Mouse (Mus musculus) hindbrain, embryonic 16.5 days (tissue): ENCODE results near the gene Trappc11. TPM values are rescaled to one million over a fixed set of nuclear protein-coding genes. Genes with fewer than 3 reads are reported as not detected.
"Not testable (repeated sequence)": the region's sequence is repeated elsewhere in the genome, so short reads cannot be mapped to it uniquely, and the experiment has no call there.

Experiments
- ATAC-seq: fragments of 200-750 bp; cut with Nextera tagmentation; 2 replicates; pipeline ENCODE4 v1.8.0; 2017; ENCODE audit warnings: moderate TSS enrichment, moderate library complexity
- H3K27ac ChIP-seq: fragments of 300-500 bp; sonication (generic); 2 replicates; pipeline ENCODE4 v1.5.1; 2014; ENCODE audit warnings: low read depth, mild to moderate bottlenecking, control low read depth, low read length, moderate library complexity
- H3K27me3 ChIP-seq: fragments of 300-500 bp; sonication (generic); replicated peaks from 2 replicates; pipeline ENCODE4 v1.6.1; 2014; ENCODE audit warnings: low read length; ENCODE audit not compliant: control insufficient read depth, insufficient read depth
- H3K36me3 ChIP-seq: fragments of 300-500 bp; sonication (generic); 2 replicates; pipeline ENCODE4 v1.6.1; 2014; ENCODE audit warnings: mild to moderate bottlenecking, low read length, moderate library complexity, mixed read lengths; ENCODE audit not compliant: control insufficient read depth, insufficient read depth
- H3K4me1 ChIP-seq: fragments of 300-500 bp; sonication (generic); 2 replicates; pipeline ENCODE4 v1.6.1; 2014; ENCODE audit warnings: low read depth, low read length; ENCODE audit not compliant: control insufficient read depth, insufficient read depth
- H3K4me2 ChIP-seq: fragments of 300-500 bp; sonication (generic); 2 replicates; pipeline ENCODE4 v1.6.1; 2014; ENCODE audit warnings: mild to moderate bottlenecking, low read length, control low read depth, moderate library complexity
- H3K4me3 ChIP-seq: fragments of 300-500 bp; sonication (generic); 2 replicates; pipeline ENCODE4 v1.5.1; 2014; ENCODE audit warnings: mild to moderate bottlenecking, low read length, control low read depth, moderate library complexity
- H3K9ac ChIP-seq: fragments of 300-500 bp; sonication (generic); 2 replicates; pipeline ENCODE4 v1.6.1; 2014; ENCODE audit warnings: low read depth, mild to moderate bottlenecking, control low read depth, low read length, moderate library complexity
- H3K9me3 ChIP-seq: fragments of 300-500 bp; sonication (generic); 2 replicates; pipeline ENCODE4 v1.6.1; 2014; ENCODE audit warnings: mild to moderate bottlenecking, low read length, moderate library complexity; ENCODE audit not compliant: control insufficient read depth
- WGBS: fragments of 180-500 bp; shearing (Covaris S2); extraction: QIAGEN DNeasy Blood & Tissue Kit; methylation state at CpG from one replicate; pipeline ENCODE4 v1.1.7; 2014; 5-methylcytosine and 5-hydroxymethylcytosine counted together
- polyA plus RNA-seq: library from polyadenylated mRNA; unstranded; fragments of >200 nt; fragmentation: Nextera tagmentation; extraction: Ambion mirVana; gene quantifications from 2 replicates; pipeline ENCODE4 v1.2.1, GENCODE M21; 2015

Gene Trappc11
- polyA plus RNA-seq, 1 experiment from 2014 or later, result 39.7 TPM

- Histone ChIP-seq H3K9me3 (peaks cover 4% of the 10 kb centered on the region; the same call in 1 of the 2 replicates), H3K4me1 (no peaks in the 10 kb centered on the region), H3K27ac (no peak overlapping the region), H3K9ac (no peak overlapping the region), H3K27me3 (no peaks in the 10 kb centered on the region), H3K36me3 (no peaks in the 10 kb centered on the region), H3K4me2 (no peak overlapping the region), H3K4me3 (no peak overlapping the region)
- 92% methylated on average over 10 of the region's 10 CpGs for WGBS
- no peak for ATAC-seq
These were observed 74.7 kb downstream of the Trappc11 start for GRCm38 (mm10) chr8:47458591-47458990.

- ATAC-seq, H3K4me1 ChIP-seq, H3K27ac ChIP-seq, H3K27me3 ChIP-seq, H3K36me3 ChIP-seq, H3K9ac ChIP-seq, H3K4me3 ChIP-seq, H3K9me3 ChIP-seq, H3K4me2 ChIP-seq: not testable (repeated sequence)
- 100% methylated on average over 2 of the region's 2 CpGs for WGBS
These were observed 84.1 kb downstream of the Trappc11 start for GRCm38 (mm10) chr8:47449211-47449610.

GRCm38 (mm10) chr8:47446312-47447046, 86.8 kb downstream of the Trappc11 start, which contains the start of gene Stox2:
Stox2 (minus strand) TSS chr8:47446362.
- no peak within 1 kb of the TSS for H3K4me3 ChIP-seq
- no peaks in the 10 kb centered on the region for H3K4me1 ChIP-seq
- WGBS, result 73% methylated on average over 19 of the region's 19 CpGs
- H3K36me3 ChIP-seq, result no peaks in the 10 kb centered on the region
- no peak within 1 kb of the TSS for H3K9ac ChIP-seq
- H3K27me3 ChIP-seq, result no peaks in the 10 kb centered on the region
- H3K4me2 ChIP-seq, result no peak within 1 kb of the TSS
- no peak within 1 kb of the TSS for H3K27ac ChIP-seq
- peaks cover 6% of the 10 kb centered on the region for H3K9me3 ChIP-seq
- ATAC-seq, result no peak

Other genes with a start within 250 kb of the Trappc11 start
- gene Stox2, start 87.1 kb downstream of the Trappc11 start, polyA plus RNA-seq, result 28.5 and 30.3 TPM in 2 replicates
- 25.9 and 31.6 TPM in 2 replicates for gene Rwdd4a, start 194 bp upstream of the Trappc11 start, polyA plus RNA-seq
- gene Ing2, start 142.1 kb upstream of the Trappc11 start, polyA plus RNA-seq, result 4.6 and 6.5 TPM in 2 replicates
- 24.7 and 28.5 TPM in 2 replicates for gene Cdkn2aip, start 180.5 kb upstream of the Trappc11 start, polyA plus RNA-seq